Mouse (Mus musculus) E14TG2a.4 (cell line): ENCODE results near the gene Specc1.

Source experiments
- CTCF ChIP-seq: conservative IDR thresholded peaks from 2 replicates; pipeline ENCODE4 v1.5.1; 2014; ENCODE audit warnings: low read length
- NANOG ChIP-seq: IDR thresholded peaks from 2 replicates; pipeline ENCODE4 v1.6.1; 2014; ENCODE audit warnings: borderline replicate concordance, low read length, mixed read lengths
- POU5F1 ChIP-seq: IDR thresholded peaks from 2 replicates; pipeline ENCODE4 v1.6.1; 2014; ENCODE audit warnings: low read length, borderline replicate concordance

- TF ChIP-seq CTCF (no peak), NANOG (no peak), POU5F1 (no peak)
Measured at GRCm38 (mm10) chr11:62087051-62087450, 130.5 kb downstream of the Specc1 start.
